Mouse (Mus musculus): ENCODE measurements around the gene Cacnb1.

DNA sequence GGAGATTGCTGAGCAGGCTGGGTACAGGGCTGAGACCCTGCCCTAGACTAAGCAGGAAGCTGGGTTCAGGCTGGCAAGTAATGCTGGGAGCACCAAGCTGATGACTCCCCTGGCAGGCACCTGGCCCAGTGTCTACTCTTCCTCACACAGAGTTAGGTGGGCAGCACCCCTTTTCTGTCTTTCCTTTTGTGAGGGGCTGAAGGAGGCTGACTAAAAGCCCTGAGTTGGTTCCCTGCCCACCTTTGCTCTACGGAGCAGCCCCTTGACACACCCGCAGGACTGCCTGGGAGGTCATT, 27.6 kb upstream of the Cacnb1 start:
- TF ChIP-seq CTCF (IDR thresholded peaks at IDR 0.05; ENCODE audit: control insufficient read depth, insufficient read depth, insufficient read length) = no peak
- no peak for TF ChIP-seq CEBPB (IDR thresholded peaks at IDR 0.05; ENCODE audit: low read depth)
- no peak for TF ChIP-seq MAX (IDR thresholded peaks at IDR 0.05)
- no peak for TF ChIP-seq FOSL1 (IDR thresholded peaks at IDR 0.05; ENCODE audit: insufficient read depth, low read length, poor library complexity, severe bottlenecking)
- TF ChIP-seq MYOG (IDR thresholded peaks at IDR 0.05; ENCODE audit: control insufficient read depth, extremely low read depth, insufficient read length) = no peak
- TF ChIP-seq MYOD1 (IDR thresholded peaks at IDR 0.05; ENCODE audit: control insufficient read depth, insufficient read length, low read depth) = no peak
- TF ChIP-seq USF1 (IDR thresholded peaks at IDR 0.05; ENCODE audit: low read depth) = no peak
